Mouse (Mus musculus) right cerebral cortex, postnatal 25 days (tissue): ENCODE data around the gene Cabp5.
"Not testable (repeated sequence)": the region's sequence is repeated elsewhere in the genome, so short reads cannot be mapped to it uniquely, and the experiment has no call there.

ENCODE experiments used
- DNase-seq: peaks from one replicate; pipeline ENCODE4 v3.0.0; 2022

The Cabp5 gene

DNA sequence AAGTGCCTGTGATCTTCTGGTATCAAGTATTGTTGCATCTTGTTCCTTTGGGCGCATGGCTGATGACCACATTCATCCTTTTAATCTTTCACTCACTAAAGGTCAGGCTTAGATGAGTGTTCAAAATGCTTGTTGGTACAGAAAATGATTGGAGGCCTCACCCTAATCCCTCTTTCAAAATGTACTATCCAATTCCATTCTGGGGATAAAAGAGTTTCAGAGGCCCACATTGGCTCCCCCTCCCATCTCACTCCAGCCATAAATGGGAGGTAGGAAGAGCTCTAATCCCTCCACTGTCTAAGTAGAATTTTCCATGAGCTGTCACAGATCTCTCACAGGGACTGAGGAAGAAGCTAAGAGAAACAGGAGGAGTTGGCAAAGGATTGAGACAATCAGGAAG, at the start of gene Cabp5:
Gene Cabp5 (plus strand): TSS at position 301 of the 400 bp plus-strand sequence.
- no peak for DNase-seq

DNA sequence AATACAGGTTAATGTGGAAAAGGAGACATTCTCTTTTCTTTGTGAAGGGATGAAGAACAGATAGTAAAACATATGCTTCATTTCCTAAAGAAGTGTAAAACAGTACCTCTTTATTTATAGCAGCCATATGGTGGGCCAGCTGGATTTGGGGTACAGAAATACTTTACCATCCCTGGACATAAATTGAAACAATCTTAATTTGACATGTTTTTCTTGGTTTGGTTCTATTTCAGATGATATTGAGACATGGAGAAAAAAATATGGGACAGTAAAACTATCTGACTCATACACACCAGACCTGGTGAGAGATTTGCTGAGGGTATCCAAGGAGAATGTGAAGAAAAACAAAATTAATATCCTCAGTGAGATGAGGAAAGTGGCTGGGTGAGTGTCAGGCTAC, 42.0 kb upstream of the Cabp5 start:
- DNase-seq, result peak; percentile 29

DNA sequence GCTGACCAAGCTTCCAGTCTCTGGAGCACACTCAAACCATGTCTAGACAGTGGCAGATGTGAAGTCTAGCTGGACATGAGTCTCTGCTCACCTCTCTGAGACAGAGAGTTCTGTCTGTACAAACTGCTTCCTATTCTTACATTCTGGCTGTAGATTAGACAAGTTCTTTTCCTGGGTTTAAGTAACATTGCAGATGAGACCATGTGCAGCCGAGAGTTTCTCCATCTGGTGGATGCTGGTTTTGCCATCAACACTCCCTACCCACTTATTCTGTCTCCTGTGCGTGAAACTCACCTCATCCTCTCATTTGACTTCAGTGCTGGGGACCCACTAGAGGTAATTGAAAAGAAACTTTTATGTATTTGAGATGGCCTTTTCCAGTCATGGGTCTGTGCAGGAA, 17.3 kb upstream of the Cabp5 start:
- DNase-seq, result no peak

DNA sequence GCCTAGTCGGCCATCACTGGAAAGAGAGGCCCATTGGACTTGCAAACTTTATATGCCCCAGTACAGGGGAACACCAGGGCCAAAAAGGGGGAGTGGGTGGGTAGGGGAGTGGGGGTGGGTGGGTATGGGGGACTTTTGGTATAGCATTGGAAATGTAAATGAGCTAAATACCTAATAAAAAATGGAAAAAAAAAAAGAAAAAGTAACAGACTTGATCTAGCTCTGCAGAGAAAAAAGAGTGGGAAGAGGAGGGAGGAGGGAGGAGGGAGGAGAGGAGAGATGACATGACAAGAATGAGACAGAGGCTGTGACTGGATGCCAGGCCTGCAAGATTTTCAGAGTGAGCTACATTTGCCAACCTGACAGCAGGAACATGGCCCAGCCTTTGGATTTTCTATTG, 52.6 kb downstream of the Cabp5 start, which contains the start of gene Bsph1:
Gene Bsph1 (plus strand): TSS at position 301 of the 400 bp plus-strand sequence.
- not testable (repeated sequence) for DNase-seq
